Mouse (Mus musculus) midbrain, embryonic 16.5 days (tissue): Measurements from ENCODE around the gene Dnajb8. TPM values are rescaled to one million over a fixed set of nuclear protein-coding genes. Genes with fewer than 3 reads are reported as not detected.

Source experiments
- ATAC-seq: fragments of 200-750 bp; cut with Nextera tagmentation; 2 replicates; pipeline ENCODE4 v1.8.0; 2017; ENCODE audit warnings: moderate TSS enrichment
- H3K27ac ChIP-seq: fragments of 300-500 bp; sonication (generic); 2 replicates; pipeline ENCODE4 v1.5.1; 2014; ENCODE audit warnings: mild to moderate bottlenecking, low read length, mixed read lengths
- H3K27me3 ChIP-seq: fragments of 300-500 bp; sonication (generic); 2 replicates; pipeline ENCODE4 v1.6.1; 2014; ENCODE audit warnings: low read depth, low read length, mixed read lengths; ENCODE audit not compliant: control insufficient read depth, insufficient read depth
- H3K36me3 ChIP-seq: fragments of 300-500 bp; sonication (generic); 2 replicates; pipeline ENCODE4 v1.6.1; 2014; ENCODE audit warnings: mild to moderate bottlenecking, low read length, moderate library complexity, mixed read lengths; ENCODE audit not compliant: control insufficient read depth, insufficient read depth
- H3K4me1 ChIP-seq: fragments of 300-500 bp; sonication (generic); 2 replicates; pipeline ENCODE4 v1.6.1; 2014; ENCODE audit warnings: mild to moderate bottlenecking, low read length, mixed read lengths; ENCODE audit not compliant: control insufficient read depth, insufficient read depth
- H3K4me2 ChIP-seq: fragments of 300-500 bp; sonication (generic); 2 replicates; pipeline ENCODE4 v1.6.1; 2014; ENCODE audit warnings: mild to moderate bottlenecking, low read length, mixed read lengths
- H3K4me3 ChIP-seq: fragments of 300-500 bp; sonication (generic); 2 replicates; pipeline ENCODE4 v1.5.1; 2014; ENCODE audit warnings: low read depth, mild to moderate bottlenecking, low read length, moderate library complexity, mixed read lengths
- H3K9ac ChIP-seq: fragments of 300-500 bp; sonication (generic); 2 replicates; pipeline ENCODE4 v1.6.1; 2014; ENCODE audit warnings: low read depth, low read length, mixed read lengths
- H3K9me3 ChIP-seq: fragments of 300-500 bp; sonication (generic); replicated peaks from 2 replicates; pipeline ENCODE4 v1.6.1; 2014; ENCODE audit warnings: mild to moderate bottlenecking, low read length, mixed read lengths; ENCODE audit not compliant: control insufficient read depth, poor library complexity, severe bottlenecking
- WGBS: fragments of 180-500 bp; shearing (Covaris S2); extraction: QIAGEN DNeasy Blood & Tissue Kit; methylation state at CpG from one replicate; pipeline ENCODE4 v1.1.7; 2014; 5-methylcytosine and 5-hydroxymethylcytosine counted together
- polyA plus RNA-seq: library from polyadenylated mRNA; unstranded; fragments of >200 nt; fragmentation: Nextera tagmentation; extraction: Ambion mirVana; gene quantifications from 2 replicates; pipeline ENCODE4 v1.2.1, GENCODE M21; 2015

Gene Dnajb8
- polyA plus RNA-seq = not detected in 2 replicates

DNA sequence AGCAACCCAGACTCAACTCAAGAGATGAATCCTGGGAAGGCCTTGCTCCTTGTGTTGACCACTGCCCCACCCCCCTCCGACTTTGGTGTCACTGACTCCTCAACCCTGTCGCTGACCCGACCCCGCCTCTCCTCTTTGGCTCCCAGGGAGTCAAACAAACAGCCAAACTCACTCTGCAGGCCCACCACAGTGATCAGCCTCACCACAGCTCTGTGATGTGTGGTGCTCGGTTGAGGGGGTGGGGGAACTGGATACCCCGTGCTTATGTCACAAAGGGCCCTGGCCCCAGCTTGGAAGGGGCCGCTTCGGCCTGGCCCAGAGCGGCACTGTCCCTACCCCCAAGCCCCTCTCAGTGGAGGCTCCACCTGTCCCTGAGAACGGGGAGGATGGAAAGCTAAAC is at the start of gene Dnajb8:
Gene Dnajb8, plus strand, starts transcription at position 301 of the 400 bp plus-strand sequence.
- Histone ChIP-seq H3K4me2 (no peak within 1 kb of the TSS), H3K4me3 (no peak within 1 kb of the TSS), H3K27me3 (no peaks in the 10 kb centered on the region), H3K4me1 (peaks cover 3% of the 10 kb centered on the region; the same call in 1 of the 2 replicates), H3K36me3 (no peaks in the 10 kb centered on the region), H3K9me3 (no peaks in the 10 kb centered on the region; the same call in 1 of the 2 replicates), H3K9ac (no peak within 1 kb of the TSS), H3K27ac (no peak within 1 kb of the TSS)
- ATAC-seq = no peak
- 48% methylated on average over 9 of the region's 10 CpGs for WGBS

- Histone ChIP-seq H3K9me3 (no peaks in the 10 kb centered on the region), H3K27ac (no peak overlapping the region), H3K4me2 (no peak overlapping the region), H3K4me1 (no peaks in the 10 kb centered on the region), H3K9ac (no peak overlapping the region), H3K36me3 (no peaks in the 10 kb centered on the region), H3K27me3 (no peaks in the 10 kb centered on the region), H3K4me3 (no peak overlapping the region)
- ATAC-seq = no peak
- 87% methylated on average over 3 of the region's 3 CpGs for WGBS
These were observed 47.9 kb upstream of the Dnajb8 start for GRCm38 (mm10) chr6:88174191-88174590.

DNA sequence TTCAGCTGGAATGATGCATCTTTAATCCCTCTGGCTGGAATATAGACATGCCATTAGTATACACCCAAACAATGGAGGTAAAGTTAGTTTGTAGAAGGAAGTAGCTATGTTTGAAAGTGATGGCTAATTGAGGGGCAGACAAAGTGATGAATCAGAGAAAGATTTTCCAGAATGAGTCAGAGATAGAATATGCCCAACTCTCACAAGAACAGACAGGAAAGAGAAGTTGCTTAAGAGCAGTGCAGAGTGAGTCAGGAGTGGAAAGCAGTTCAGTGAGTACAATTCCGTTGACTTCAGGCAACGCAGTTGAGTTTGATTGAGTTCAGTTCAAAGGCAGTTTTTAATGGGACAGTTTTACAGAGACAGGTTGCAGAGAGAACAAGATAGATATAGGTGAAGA is 47.4 kb upstream of the Dnajb8 start:
- ATAC-seq = no peak
- WGBS = 96% methylated on average over 2 of the region's 2 CpGs

GRCm38 (mm10) chr6:88184671-88185070 is 37.4 kb upstream of the Dnajb8 start:
- Histone ChIP-seq H3K4me3 (no peak overlapping the region), H3K9me3 (no peaks in the 10 kb centered on the region), H3K27ac (no peak overlapping the region), H3K4me1 (peaks cover 6% of the 10 kb centered on the region; the same call in 1 of the 2 replicates), H3K27me3 (peaks cover 21% of the 10 kb centered on the region), H3K36me3 (no peaks in the 10 kb centered on the region), H3K9ac (no peak overlapping the region), H3K4me2 (no peak overlapping the region)
- 75% methylated on average over 4 of the region's 4 CpGs for whole genome bisulfite sequencing
- no peak for ATAC-seq

More for the DNA sequence above, 47.4 kb upstream of the Dnajb8 start:
- Histone ChIP-seq H3K36me3 (no peaks in the 10 kb centered on the region), H3K27ac (no peak overlapping the region), H3K4me1 (no peaks in the 10 kb centered on the region), H3K9ac (no peak overlapping the region), H3K27me3 (no peaks in the 10 kb centered on the region), H3K4me3 (no peak overlapping the region), H3K9me3 (no peaks in the 10 kb centered on the region), H3K4me2 (no peak overlapping the region)

DNA sequence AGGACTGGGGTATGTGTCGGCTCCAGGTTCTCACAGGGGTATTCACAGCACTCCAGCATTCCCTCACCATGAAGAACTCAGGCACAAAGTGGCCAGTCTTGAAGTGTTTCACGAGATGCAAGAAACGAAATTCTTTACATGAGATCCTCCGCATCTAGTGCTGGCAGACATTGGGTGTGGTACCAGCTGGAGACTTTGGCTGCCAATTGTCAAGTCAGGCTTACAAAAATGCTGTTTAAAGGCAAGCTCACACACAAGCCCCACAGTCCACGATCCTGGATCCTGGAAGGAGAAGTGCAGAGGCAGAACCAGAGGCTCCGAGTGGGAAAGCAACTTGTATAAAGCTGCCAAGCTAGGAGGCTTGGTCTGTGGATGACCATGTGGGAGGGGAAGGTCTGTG is 33.9 kb upstream of the Dnajb8 start:
- peaks cover 11% of the 10 kb centered on the region; the same call in 1 of the 2 replicates for H3K4me1 ChIP-seq
- 78% methylated on average over 6 of the region's 6 CpGs for WGBS
- H3K4me2 ChIP-seq = no peak overlapping the region
- no peaks in the 10 kb centered on the region for H3K36me3 ChIP-seq
- no peak for ATAC-seq
- H3K9me3 ChIP-seq = no peaks in the 10 kb centered on the region
- H3K27ac ChIP-seq = no peak overlapping the region
- no peak overlapping the region for H3K9ac ChIP-seq
- H3K27me3 ChIP-seq = peaks cover 50% of the 10 kb centered on the region
- H3K4me3 ChIP-seq = no peak overlapping the region

DNA sequence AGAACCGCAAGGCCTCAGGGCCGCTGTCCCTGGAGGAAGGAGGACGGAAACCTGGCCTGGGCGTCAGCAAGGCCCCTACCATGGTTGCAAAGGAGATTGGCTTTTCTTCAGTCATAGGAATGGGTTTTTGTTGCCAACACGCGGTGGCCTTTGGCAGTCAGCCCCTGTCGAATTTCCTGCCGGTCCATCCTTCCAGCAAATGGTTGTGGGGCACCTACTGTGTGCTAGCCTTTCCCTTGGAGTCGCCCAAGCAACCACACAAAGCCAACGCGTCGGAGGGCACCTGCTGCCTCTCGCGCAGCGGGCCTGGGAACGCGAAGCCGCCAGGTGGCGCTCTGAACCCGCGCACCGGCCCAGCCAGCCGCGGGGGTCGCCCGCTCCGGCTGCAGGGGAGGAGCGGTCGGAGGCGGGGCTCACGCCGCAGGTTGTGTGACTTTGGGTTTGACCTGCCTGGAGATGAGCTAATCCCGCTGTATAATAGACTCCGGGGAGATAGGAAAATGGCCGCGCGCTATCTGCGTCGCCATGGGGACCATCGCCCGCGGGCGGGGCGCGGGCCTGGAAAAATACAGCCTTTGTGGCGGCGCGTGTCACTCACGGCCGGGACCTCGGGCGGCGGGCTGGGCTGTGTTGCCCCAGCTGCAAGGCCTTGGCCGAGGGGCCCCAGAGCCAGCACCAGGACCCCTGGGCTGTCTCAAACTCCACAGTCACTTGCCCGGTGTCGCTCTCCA is 32.6 kb upstream of the Dnajb8 start:
- H3K4me3 ChIP-seq = peak overlapping the region; percentile 51
- H3K4me1 ChIP-seq = peaks cover 14% of the 10 kb centered on the region; the same call in 1 of the 2 replicates
- H3K9ac ChIP-seq = peak overlapping the region; percentile 55
- H3K9me3 ChIP-seq = no peaks in the 10 kb centered on the region
- 0 out of 2 replicates have a peak overlapping the region, but pooled peaks have one; percentile 47 for H3K27ac ChIP-seq
- H3K36me3 ChIP-seq = no peaks in the 10 kb centered on the region
- WGBS = under 1% methylated on average over 56 of the region's 56 CpGs
- ATAC-seq = peak; percentile 78
- peak overlapping the region; percentile 81 for H3K4me2 ChIP-seq
- H3K27me3 ChIP-seq = peaks cover 50% of the 10 kb centered on the region

DNA sequence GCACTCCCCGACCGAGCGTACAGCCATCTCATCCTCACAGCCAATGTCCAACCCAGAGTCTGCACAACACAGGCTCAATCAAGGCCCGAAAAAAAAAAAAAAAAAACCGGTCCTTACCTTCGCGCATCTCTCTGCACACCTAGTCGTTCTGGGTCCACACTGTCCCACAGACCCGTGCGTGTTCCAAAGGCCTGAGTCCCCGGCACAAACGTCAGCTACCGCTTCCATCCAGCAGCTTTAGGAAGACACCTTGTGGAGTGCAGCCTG is 32.1 kb upstream of the Dnajb8 start:
- H3K36me3 ChIP-seq = no peaks in the 10 kb centered on the region
- no peaks in the 10 kb centered on the region for H3K9me3 ChIP-seq
- peak overlapping the region; percentile 81 for H3K4me2 ChIP-seq
- peak overlapping the region; percentile 55 for H3K9ac ChIP-seq
- H3K4me1 ChIP-seq = peaks cover 14% of the 10 kb centered on the region; the same call in 1 of the 2 replicates
- H3K27me3 ChIP-seq = peaks cover 50% of the 10 kb centered on the region
- 0 out of 2 replicates have a peak overlapping the region, but pooled peaks have one; percentile 47 for H3K27ac ChIP-seq
- no peak for ATAC-seq
- WGBS = 1% methylated on average over 13 of the region's 13 CpGs
- peak overlapping the region; percentile 51 for H3K4me3 ChIP-seq

DNA sequence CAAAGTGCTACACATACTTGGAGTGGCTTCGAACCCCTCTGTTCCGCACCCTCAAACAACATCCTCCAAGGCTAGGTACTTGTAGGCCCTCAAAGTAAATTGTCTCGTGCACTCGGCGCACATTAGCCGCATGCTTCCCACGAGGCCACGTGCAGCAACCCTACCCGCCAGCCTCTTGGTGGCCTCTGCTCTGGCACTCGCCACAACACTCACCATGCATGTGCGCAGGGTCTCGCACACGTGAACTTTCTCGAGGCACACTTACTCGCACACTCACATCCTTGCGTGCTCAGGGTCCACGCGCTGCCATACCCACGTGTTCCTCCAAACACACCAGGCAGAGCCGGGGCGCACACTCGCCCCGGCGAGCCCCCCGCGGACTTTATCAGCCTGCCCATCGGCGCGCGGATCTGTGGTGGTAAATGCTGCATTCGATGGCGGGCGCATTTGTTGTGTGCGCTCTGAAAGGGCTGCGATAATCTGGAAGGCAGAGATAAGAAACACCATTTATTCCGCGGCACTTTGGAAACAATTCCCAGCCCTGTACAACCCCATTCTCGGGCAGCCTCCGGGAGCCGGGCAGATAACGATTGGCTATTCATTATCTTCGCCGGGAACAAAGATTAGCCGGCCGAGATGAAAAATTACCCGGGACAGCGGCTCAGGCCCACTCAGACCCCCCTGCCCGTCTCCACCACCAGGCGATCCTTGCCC is 31.6 kb upstream of the Dnajb8 start:
- no peak overlapping the region for H3K27ac ChIP-seq
- H3K9ac ChIP-seq = no peak overlapping the region
- H3K4me3 ChIP-seq = peak overlapping the region; percentile 51; the same call in 1 of the 2 replicates
- no peaks in the 10 kb centered on the region for H3K36me3 ChIP-seq
- peak overlapping the region; percentile 81 for H3K4me2 ChIP-seq
- H3K4me1 ChIP-seq = peaks cover 14% of the 10 kb centered on the region; the same call in 1 of the 2 replicates
- ATAC-seq = peak; percentile 2; the same call in 1 of the 2 replicates
- peaks cover 52% of the 10 kb centered on the region for H3K27me3 ChIP-seq
- H3K9me3 ChIP-seq = no peaks in the 10 kb centered on the region
- 2% methylated on average over 49 of the region's 49 CpGs for WGBS

DNA sequence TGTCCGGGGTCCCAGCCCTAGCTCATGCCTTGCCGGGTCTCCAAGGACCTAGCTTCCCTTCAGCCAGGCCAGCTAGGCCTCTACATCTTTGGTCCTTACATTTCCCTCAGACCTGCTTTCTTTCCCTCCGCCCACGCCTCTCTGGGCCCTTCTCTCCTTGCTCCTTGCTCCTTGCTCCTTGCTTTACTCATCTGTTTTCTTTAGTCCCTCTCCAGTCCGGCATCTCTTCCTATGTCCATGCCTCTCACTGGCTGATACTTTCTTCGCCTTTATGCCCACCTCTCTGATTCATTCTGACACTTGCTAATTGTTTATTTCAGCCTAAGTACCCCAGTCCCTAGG is 31.1 kb upstream of the Dnajb8 start:
- no peak for ATAC-seq
- Histone ChIP-seq H3K4me2 (no peak overlapping the region), H3K9me3 (no peaks in the 10 kb centered on the region), H3K9ac (no peak overlapping the region), H3K27ac (no peak overlapping the region), H3K36me3 (no peaks in the 10 kb centered on the region), H3K4me1 (peaks cover 14% of the 10 kb centered on the region; the same call in 1 of the 2 replicates), H3K27me3 (peaks cover 58% of the 10 kb centered on the region), H3K4me3 (no peak overlapping the region)
- WGBS = 22% methylated on average over 6 of the region's 6 CpGs
